Mouse (Mus musculus): ENCODE data around the gene Borcs6.

Borcs6 gene

DNA sequence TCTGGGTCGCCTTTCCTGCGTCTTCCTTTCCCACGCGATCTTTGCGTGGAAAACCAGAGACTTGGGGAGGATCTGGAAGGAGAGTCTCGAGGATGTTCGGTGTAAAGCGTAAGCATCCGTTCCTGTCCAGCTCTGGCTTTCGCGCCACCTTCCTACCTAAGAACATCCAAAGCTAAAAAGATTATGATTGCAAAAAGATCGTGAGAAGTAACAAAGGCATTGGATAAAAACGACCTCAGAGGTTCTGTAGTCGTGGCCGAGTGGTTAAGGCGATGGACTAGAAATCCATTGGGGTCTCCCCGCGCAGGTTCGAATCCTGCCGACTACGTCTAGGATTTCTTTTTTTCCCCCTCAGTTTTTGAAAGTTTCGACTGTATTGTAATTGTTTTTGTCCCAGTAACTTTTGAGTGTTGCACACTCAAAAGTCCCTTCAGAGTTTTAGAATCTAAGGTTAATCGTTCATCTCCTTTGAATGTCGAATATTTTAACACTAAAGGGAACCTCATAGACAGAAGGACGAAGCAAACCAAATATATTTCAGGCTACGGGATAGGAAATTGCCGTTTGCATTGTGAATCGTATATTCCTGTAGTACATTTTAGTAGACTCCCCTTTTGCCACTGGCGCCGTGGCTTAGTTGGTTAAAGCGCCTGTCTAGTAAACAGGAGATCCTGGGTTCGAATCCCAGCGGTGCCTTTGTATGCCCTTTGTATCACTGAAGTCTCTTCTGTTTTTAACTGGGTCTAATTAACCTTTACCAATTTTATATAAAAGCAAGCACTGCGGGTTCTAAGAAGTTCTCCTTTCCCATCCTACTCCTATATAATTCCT lies 22.1 kb upstream of the Borcs6 start:
- POLR2A ChIA-PET, result interaction anchor here (0.6 to 7.1 kb wide), 40 partner anchors 9 to 286 kb away, joined by 3 to 127 read pairs (median 8); partner anchors contain the start of genes Borcs6 (in 3 of the 4), Slc25a35 (in 2 of the 4), Cntrob (in 1 of the 4) and Tmem107 (in 1 of the 4)

DNA sequence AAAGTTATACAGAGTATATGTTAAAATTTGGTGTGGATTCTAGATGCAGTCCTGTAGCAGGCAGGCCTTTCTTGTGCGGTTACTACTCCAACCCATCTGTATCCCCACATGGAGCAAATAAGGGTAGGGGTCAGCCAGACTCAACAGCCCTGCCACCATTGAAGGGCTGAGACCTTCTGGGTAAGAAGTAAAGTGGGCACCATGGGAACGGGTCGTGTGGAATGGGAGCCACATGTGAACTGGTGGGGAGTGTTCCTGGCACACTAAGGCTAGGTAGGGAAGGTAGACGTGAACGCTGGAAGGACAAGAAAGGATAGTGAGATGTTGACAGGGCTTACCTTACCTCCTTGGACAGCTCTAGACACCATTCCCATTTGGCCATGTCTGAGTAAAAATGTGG lies 21.3 kb upstream of the Borcs6 start:
- ChIA-PET POLR2A (interaction anchor here (0.7 to 7.1 kb wide), 5 partner anchors 22 to 226 kb away, joined by 3 to 127 read pairs (median 34); partner anchors contain the start of gene Borcs6 (in 2 of the 4)), CTCF (no interaction called here)

More for the DNA sequence above, 22.1 kb upstream of the Borcs6 start:
- CTCF ChIA-PET, result interaction anchor here in 2 of 4 experiments (1.0 to 2.5 kb wide), 6 partner anchors 10 to 133 kb away, joined by 3 to 13 read pairs (median 7); no protein-coding TSS in a partner anchor

DNA sequence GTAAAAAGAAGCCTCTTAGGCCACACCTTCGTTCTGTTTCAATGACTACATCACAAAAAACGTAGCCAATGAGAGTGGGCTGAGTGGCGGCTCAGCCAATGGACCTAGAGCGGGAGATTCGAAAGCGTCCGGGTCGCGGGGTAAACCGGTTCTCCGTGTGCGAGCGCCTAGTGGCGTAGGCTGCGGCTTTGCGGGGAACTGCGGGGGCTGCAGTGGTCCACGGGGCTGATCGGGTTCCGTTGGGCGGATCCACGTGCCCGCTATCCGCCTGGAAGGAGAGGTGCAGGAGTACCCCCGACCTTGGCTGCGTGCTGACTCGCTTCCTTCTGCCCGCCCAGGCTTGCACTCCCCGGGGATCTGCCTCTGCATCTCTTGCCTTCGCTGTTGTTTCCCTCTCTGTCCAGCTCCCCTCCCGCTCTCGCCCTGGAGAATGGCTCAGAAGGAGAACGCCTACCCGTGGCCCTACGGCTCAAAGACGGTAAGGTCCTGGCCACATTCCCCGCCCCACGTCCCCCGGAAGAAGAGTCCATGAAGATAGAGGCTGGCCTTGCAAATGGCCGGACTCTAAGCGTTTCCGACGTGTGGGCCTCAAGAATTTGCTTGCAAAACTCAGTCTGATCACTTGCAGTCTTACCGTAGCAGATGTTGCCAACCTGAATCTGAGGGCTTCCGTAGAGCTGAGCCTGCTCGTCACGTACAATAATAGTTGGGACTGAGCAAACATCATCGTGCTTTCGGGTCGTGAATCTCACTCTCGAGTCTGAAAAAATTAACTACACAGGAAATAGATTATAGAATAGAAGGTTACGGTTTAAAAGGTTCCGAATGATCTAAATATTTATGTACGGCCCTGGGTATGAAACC lies 13.8 kb upstream of the Borcs6 start, which contains the start of gene Aurkb:
Gene Aurkb (plus strand): TSS at position 117 of the 864 bp plus-strand sequence.
- ChIA-PET POLR2A (interaction anchor here in 3 of 4 experiments (0.5 to 3.3 kb wide), 15 partner anchors 9 to 1616 kb away, joined by 3 to 35 read pairs (median 5); partner anchors contain the start of genes Borcs6 (in 3 of the 3) and Per1 (in 1 of the 3)), CTCF (interaction anchor here in 3 of 4 experiments (0.6 to 1.5 kb wide), 3 partner anchors 10 to 83 kb away, joined by 3 to 11 read pairs (median 3); partner anchors contain the start of gene Borcs6 (in 1 of the 3))

DNA sequence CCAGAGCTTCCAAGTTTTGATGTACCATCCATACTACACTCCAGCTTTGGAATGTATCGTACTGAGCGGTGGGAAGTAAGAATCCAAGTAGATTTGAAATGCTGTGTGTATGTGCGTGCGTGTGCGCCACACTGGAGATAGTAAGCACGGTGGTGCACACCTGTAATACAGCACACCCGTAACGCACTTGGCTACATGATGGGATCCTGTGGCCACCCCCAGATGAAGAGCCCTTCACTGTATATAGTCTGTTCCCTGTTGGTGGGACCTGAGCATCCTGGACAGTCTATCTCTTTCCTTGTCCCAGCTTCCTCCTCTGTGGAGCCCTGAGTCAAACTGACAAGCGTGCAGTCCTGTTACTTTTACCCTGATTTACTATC lies 13.1 kb upstream of the Borcs6 start:
- ChIA-PET CTCF (interaction anchor here in 3 of 4 experiments (0.6 to 1.5 kb wide), 3 partner anchors 10 to 82 kb away, joined by 3 to 11 read pairs (median 3); partner anchors contain the start of gene Borcs6 (in 1 of the 3)), POLR2A (interaction anchor here in 3 of 4 experiments (0.5 to 3.3 kb wide), 15 partner anchors 8 to 1616 kb away, joined by 3 to 35 read pairs (median 5); partner anchors contain the start of genes Borcs6 (in 3 of the 3) and Per1 (in 1 of the 3))

DNA sequence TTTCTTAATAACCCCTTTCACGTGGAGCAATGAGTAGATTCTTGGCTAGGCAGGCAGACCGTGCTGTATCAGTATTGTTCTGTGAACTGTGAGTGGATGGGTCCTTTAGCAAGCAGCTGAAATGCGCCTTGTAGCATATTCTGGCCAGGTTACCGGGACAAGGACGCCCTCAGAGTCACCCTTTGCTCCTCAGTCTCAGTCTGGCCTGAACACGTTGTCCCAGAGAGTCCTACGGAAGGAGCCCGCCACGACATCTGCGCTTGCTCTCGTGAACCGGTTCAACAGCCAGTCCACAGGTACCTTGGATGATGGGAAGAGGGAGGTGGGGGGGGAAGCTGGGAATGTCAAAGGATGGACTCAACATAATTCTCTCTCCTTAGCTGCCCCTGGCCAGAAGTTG lies 11.9 kb upstream of the Borcs6 start:
- POLR2A ChIA-PET, result interaction anchor here in 3 of 4 experiments (0.5 to 3.3 kb wide), 13 partner anchors 8 to 86 kb away, joined by 3 to 35 read pairs (median 4); partner anchors contain the start of gene Borcs6 (in 3 of the 3)
- CTCF ChIA-PET, result interaction anchor here in 1 of 4 experiments (0.8 kb wide), 1 partner anchor 12 kb away, joined by 3 read pairs; the partner anchor contains the start of gene Borcs6

DNA sequence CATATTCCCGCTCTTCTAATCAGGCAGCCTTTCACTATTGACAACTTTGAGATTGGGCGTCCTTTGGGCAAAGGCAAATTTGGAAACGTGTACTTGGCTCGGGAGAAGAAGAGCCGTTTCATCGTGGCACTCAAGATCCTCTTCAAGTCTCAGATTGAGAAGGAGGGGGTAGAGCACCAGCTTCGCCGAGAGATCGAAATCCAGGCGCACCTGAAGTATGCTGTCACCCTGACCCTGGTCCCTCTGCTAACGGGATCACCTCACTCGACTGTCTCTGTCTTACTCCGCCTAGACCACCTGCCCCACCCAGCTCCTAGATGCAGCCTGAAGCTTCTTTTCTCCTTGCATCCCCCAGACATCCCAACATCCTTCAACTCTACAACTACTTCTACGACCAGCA lies 11.4 kb upstream of the Borcs6 start:
- ChIA-PET POLR2A (interaction anchor here (0.6 to 3.3 kb wide), 11 partner anchors 7 to 85 kb away, joined by 3 to 35 read pairs (median 4); partner anchors contain the start of gene Borcs6 (in 4 of the 4)), CTCF (interaction anchor here in 1 of 4 experiments (0.8 kb wide), 1 partner anchor 11 kb away, joined by 3 read pairs; the partner anchor contains the start of gene Borcs6)

DNA sequence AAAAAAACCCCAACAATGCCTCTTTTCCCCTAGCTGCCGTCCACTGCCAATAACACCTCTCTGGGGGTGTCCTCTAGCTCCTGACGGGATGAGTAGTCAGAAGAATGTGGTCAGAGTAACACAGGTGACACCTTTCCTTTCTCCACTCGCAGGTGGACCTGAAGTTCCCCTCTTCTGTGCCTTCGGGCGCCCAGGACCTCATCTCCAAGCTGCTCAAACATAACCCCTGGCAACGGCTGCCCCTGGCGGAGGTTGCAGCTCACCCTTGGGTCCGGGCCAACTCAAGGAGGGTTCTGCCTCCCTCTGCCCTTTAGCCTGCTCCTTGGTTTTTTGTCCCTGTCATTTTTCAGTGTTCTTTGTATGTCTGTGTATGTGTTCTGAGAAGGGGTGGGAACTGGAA lies 8.8 kb upstream of the Borcs6 start:
- POLR2A ChIA-PET, result interaction anchor here (0.6 to 2.4 kb wide), 11 partner anchors 9 to 605 kb away, joined by 3 to 11 read pairs (median 5); partner anchors contain the start of gene Borcs6 (in 4 of the 4)
- CTCF ChIA-PET, result interaction anchor here in 2 of 4 experiments (0.6 to 0.8 kb wide), 2 partner anchors 9 to 56 kb away, joined by 4 read pairs; partner anchors contain the start of gene Borcs6 (in 1 of the 2)

DNA sequence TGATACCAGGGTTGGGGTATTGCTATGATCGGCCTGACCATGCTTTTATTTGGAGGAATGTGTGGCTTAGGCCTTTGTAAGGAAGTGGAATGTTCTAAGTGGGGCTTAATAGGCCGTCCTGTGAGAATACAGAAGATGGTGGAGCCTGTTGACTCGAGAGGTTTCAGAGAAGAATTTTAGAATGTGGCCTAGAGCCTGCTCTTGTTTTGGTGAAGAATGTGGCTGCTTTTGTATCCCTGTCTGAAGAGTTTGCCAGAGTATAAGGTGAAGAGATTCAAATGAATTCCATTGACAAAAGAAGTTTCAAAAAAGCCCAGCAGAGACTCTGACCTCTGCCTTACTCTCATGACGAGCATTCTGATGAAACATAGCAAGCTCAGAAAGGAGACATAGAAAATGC lies 7.7 kb upstream of the Borcs6 start:
- ChIA-PET POLR2A (interaction anchor here (0.6 to 3.1 kb wide), 12 partner anchors 9 to 183 kb away, joined by 3 to 17 read pairs (median 3); partner anchors contain the start of gene Per1 (in 1 of the 4)), CTCF (interaction anchor here in 1 of 4 experiments (0.6 kb wide), 2 partner anchors 15 to 903 kb away, joined by 3 to 6 read pairs; no protein-coding TSS in a partner anchor)

DNA sequence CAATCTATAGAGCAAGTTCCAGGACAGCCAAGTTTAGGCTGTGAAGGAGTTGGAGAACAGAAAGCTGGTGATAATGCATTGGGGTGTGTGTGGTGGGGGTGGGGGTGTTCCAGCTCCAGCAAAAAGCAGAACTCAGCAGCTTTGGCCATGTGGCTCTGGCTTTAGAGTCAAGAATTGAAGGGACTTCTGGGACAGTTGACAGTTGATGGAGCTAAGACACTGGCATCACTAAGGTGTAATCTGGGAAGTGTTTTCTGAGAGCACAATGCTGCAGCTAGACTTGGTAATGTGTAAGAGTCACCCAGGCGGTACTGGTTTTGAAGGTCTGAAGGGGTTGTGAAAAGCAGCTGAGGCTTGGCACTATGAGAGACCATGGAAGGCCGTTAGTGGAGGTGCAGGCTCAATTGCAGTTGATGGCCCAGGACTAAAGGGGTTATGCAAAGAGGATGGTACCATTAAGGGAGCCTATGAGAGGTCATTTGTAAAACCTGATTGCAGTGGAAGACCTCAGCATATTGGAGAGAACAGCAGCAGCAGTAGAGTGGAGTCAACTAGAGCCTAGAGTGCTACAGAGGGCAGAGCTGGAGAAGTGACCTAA lies 6.6 kb upstream of the Borcs6 start:
- ChIA-PET POLR2A (interaction anchor here (0.5 to 3.1 kb wide), 16 partner anchors 8 to 160 kb away, joined by 3 to 17 read pairs (median 4); partner anchors contain the start of gene Per1 (in 1 of the 4)), CTCF (interaction anchor here in 2 of 4 experiments (0.5 to 0.6 kb wide), 3 partner anchors 12 to 488 kb away, joined by 4 to 6 read pairs (median 4); no protein-coding TSS in a partner anchor)

DNA sequence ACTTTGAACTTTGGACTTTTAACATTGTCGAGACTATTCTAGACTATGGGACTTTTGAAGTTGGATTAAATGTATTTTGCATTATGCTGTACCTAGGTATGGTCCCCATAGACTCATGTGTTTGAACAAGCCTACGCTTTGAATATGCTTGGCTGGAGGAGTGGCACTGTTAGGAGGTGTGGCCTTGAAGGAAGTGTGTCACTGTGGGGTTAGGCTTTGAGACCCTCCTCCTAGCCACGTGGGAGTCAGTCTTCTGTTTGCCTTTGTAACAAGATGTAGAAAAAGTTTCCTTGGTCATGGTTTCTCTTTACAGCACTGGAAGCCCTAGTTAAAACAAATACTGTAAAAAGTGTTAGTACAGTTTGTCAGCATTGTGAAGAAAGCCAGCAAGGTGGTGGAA lies 5.7 kb upstream of the Borcs6 start:
- POLR2A ChIA-PET, result interaction anchor here in 2 of 4 experiments (1.1 to 3.1 kb wide), 7 partner anchors 8 to 26 kb away, joined by 3 to 17 read pairs (median 4); partner anchors contain the start of gene Aurkb (in 1 of the 2)
- CTCF ChIA-PET, result no interaction called here

DNA sequence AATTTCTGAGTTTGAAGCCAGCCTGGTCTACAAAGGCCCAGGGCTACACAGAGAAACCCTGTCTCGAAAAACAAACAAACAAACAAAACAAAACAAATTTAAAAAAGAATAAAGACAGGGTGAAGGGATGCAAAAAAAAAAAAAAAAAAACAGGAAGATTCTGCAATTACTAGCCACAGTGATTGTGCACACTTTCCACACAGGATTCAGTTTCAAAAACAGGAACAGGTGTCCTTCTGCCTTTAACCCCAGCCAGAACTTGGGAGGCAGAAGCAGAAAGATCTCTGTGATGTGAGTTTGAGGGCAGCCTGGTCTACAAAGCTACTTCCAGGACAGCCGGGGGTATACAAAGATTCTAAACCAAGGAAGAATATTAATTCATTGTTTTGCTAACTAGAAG lies 1.3 kb upstream of the Borcs6 start:
- ChIA-PET CTCF (no interaction called here), POLR2A (interaction anchor here (0.9 to 12.8 kb wide), 19 partner anchors 9 to 275 kb away, joined by 3 to 344 read pairs (median 10); partner anchors contain the start of genes Tmem107 (in 3 of the 4), 9130213A22Rik (in 1 of the 4), Aurkb (in 1 of the 4) and Per1 (in 1 of the 4))

DNA sequence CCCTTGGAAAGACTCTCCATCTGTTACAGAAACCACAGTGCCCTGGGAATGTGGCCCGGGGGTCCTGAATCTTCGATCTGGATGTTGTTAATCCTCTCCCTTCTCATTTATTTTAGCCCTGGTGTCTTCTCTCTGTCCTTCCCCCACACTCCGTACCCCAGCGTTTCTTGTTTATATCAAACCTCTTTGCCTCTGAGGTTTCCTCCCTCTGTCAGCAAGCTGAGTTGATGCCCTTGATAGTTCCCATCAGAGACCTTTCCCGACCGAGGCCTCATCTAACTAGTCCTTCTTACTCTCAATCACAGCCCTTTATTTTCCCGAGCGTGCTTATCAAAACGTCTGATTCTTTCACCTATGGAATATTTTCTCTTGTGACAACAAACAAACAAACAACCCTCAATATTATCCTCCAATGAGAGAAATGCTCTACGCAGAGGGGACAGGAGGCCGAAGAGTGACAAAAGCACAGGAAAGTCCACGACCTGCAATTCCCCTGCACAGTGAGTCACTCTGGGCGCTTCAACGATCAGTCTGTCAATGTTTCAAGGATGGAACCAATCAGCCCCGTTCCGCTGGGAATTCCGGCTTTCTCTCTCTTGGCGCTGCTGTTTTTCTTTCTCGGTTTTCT lies 674 bp upstream of the Borcs6 start:
- POLR2A ChIA-PET, result interaction anchor here (0.6 to 12.8 kb wide), 70 partner anchors 8 to 779 kb away, joined by 3 to 344 read pairs (median 5); partner anchors contain the start of genes Tmem107 (in 3 of the 4), 9130213A22Rik (in 2 of the 4), Aurkb (in 2 of the 4) and Hes7 (in 2 of the 4)
- CTCF ChIA-PET, result interaction anchor here in 3 of 4 experiments (0.5 to 1.5 kb wide), 14 partner anchors 8 to 228 kb away, joined by 3 to 7 read pairs (median 3); partner anchors contain the start of genes 9130213A22Rik (in 1 of the 3) and Aurkb (in 1 of the 3)

DNA sequence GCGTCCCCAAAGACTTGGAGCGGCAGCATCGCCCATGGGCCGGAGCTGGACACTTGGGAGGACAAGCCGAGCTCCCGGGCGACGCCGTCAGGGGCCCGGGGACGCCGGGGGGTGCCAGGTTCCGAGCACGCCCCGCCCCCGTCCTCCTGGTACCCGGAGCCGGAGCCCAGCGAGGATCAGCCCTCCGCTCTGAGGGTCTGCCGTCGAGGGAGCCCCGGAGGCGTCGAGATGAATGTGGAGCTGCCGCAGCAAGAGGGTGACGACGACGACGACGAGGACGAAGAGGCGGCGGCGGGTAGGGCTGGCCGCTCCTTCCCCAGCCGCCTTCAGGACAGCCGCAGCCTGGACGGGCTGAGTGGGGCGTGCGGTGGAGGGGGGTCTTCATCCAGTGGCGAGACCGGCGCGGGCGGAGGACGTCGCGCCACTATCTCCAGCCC lies 476 bp downstream of the Borcs6 start:
- ChIA-PET POLR2A (interaction anchor here (0.6 to 12.8 kb wide), 64 partner anchors 8 to 369 kb away, joined by 3 to 344 read pairs (median 5); partner anchors contain the start of genes Tmem107 (in 3 of the 4), 9130213A22Rik (in 2 of the 4), Aurkb (in 2 of the 4) and Hes7 (in 2 of the 4)), CTCF (interaction anchor here in 3 of 4 experiments (0.6 to 1.5 kb wide), 13 partner anchors 9 to 155 kb away, joined by 3 to 5 read pairs (median 3); partner anchors contain the start of gene Aurkb (in 1 of the 3))

DNA sequence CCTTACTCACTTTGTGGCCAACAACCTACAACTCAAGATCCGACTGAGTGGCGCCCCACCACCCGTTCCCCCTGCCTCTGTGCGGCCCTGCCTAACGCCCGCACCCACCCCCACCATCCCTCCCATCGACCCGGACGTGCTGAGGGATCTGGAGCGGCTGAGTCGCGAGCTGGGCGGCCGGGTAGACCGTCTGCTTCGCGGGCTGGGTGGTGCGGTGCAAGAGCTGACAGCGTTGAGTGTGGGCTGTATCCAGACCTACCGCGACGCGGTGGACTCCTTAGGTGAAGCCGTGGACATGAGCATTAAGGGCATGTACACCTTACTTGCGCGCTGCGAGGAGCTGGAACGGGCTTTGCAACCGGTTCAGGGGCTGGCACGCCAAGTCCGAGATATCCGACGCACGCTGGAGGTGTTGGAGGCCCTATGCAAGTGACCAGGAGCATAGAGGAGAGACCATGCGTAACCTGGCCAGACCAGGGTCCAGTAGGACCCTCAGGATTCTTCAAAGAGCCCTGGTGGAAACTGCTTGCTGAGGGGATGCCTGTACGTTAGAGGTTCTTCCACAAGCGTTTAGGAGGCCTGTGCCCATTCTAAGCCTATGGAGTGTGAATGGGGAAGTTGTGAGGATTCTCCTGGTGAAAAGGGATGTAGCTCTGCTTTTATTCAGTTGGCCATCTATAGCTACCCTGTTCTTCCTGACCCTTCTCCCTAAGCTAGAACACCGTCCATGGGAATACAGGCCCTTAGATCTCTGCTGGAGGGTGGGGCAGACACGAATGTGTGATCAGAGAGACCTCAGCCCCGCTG lies 1.1 kb downstream of the Borcs6 start:
- POLR2A ChIA-PET, result interaction anchor here (0.5 to 12.8 kb wide), 35 partner anchors 8 to 1466 kb away, joined by 3 to 344 read pairs (median 6); partner anchors contain the start of genes Tmem107 (in 3 of the 4), 9130213A22Rik (in 2 of the 4), Aurkb (in 2 of the 4) and Hes7 (in 2 of the 4)

More for the DNA sequence above, 1.1 kb downstream of the Borcs6 start:
- CTCF ChIA-PET, result interaction anchor here in 2 of 4 experiments (0.6 to 1.5 kb wide), 4 partner anchors 8 to 132 kb away, joined by 3 to 5 read pairs (median 4); no protein-coding TSS in a partner anchor
